Mouse (Mus musculus): ENCODE measurements around the gene Cap1. TPM values are rescaled to one million over a fixed set of nuclear protein-coding genes. Genes with fewer than 3 reads are reported as not detected.
"Not testable (repeated sequence)": the region's sequence is repeated elsewhere in the genome, so short reads cannot be mapped to it uniquely, and the experiment has no call there.

The Cap1 gene
- polyA plus RNA-seq, 1 experiment from 2014 or later, result 80.6 TPM

DNA sequence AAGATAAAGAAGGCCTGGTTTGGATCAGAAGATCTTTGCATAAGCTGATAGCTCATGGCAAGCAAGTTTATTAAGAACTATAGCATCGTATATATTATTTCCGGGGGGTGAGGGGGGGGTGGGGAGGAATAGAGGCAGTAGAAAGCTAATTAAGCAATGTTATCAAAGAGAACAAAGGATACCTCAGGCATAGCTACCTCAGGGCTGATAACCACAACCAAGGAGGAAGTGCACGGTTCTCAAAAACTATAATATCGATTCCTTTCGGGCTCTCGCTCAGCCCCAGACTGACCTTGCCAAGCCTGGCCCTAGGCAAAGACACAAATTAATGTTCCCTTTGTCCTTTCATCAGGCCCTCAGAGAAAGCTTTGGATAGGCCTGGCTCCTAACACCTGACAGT, 56.5 kb downstream of the Cap1 start:
- no peak for TF ChIP-seq CTCF (IDR thresholded peaks at IDR 0.05; ENCODE audit: low read depth)
- 87% methylated on average over 6 of the region's 6 CpGs for WGBS

GRCm38 (mm10) chr4:122827651-122828050, 58.2 kb downstream of the Cap1 start:
- DNase-seq (no peak), ATAC-seq (ENCODE audit: insufficient read depth) (no peak)
- TF ChIP-seq CTCF (IDR thresholded peaks at IDR 0.05; ENCODE audit: low read depth), result no peak
- Histone ChIP-seq H3K4me2 (no peak overlapping the region), H3K4me3 (ENCODE audit: low read depth, low read length) (no peak overlapping the region), H3K36me3 (ENCODE audit: insufficient read depth) (no peaks in the 10 kb centered on the region), H3K9me3 (ENCODE audit: low read depth, low read length) (no peaks in the 10 kb centered on the region), H3K27ac (ENCODE audit: low read depth) (no peak overlapping the region), H3K4me1 (ENCODE audit: insufficient read depth) (no peaks in the 10 kb centered on the region), H3K9ac (no peak overlapping the region), H3K27me3 (ENCODE audit: insufficient read depth, low read length) (no peaks in the 10 kb centered on the region)

More for the DNA sequence above, 56.5 kb downstream of the Cap1 start:
- no peaks in the 10 kb centered on the region for H3K9me3 ChIP-seq (ENCODE audit: low read depth, low read length)
- ATAC-seq (ENCODE audit: insufficient read depth) (no peak), DNase-seq (no peak)
- no peak overlapping the region for H3K4me2 ChIP-seq
- no peak overlapping the region for H3K9ac ChIP-seq
- H3K27ac ChIP-seq (ENCODE audit: low read depth), result no peak overlapping the region
- no peak overlapping the region for H3K4me3 ChIP-seq (ENCODE audit: low read depth, low read length)
- H3K27me3 ChIP-seq (ENCODE audit: insufficient read depth, low read length), result no peaks in the 10 kb centered on the region
- H3K4me1 ChIP-seq (ENCODE audit: insufficient read depth), result no peaks in the 10 kb centered on the region
- H3K36me3 ChIP-seq (ENCODE audit: insufficient read depth), result no peaks in the 10 kb centered on the region

DNA sequence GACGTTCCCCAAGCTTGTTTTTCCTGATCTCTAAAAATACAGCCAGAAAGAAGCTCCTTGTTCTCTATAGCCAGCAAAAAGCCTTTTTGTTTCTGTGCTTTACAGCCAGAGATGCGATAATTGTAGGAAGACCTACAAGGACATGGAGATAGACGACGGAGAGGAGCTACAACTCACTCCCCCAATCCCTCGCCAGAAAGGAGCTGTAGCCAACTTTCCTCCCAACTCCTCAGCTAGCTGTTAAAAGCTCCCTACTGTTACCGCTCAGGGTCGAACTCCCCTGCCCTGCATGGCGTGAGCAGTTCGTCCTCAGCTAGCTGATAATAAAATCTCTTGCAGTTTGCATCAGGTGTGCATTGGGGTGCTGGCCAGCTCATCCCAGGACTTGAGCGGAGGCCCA, 64.9 kb downstream of the Cap1 start:
- not testable (repeated sequence) for H3K4me1 ChIP-seq (ENCODE audit: insufficient read depth); DNase-seq; H3K9ac ChIP-seq; ATAC-seq (ENCODE audit: insufficient read depth); H3K4me2 ChIP-seq; H3K9me3 ChIP-seq (ENCODE audit: low read depth, low read length); H3K4me3 ChIP-seq (ENCODE audit: low read depth, low read length); H3K27ac ChIP-seq (ENCODE audit: low read depth); H3K27me3 ChIP-seq (ENCODE audit: insufficient read depth, low read length); H3K36me3 ChIP-seq (ENCODE audit: insufficient read depth)
- WGBS, result 28% methylated on average over 10 of the region's 10 CpGs

GRCm38 (mm10) chr4:122816202-122816601, 69.7 kb downstream of the Cap1 start:
- WGBS, result 60% methylated on average over 1 of the region's 1 CpGs
- no peak overlapping the region for H3K9ac ChIP-seq
- DNase-seq (no peak), ATAC-seq (ENCODE audit: insufficient read depth) (no peak)
- TF ChIP-seq CTCF (IDR thresholded peaks at IDR 0.05; ENCODE audit: low read depth), result no peak
- H3K4me2 ChIP-seq, result no peak overlapping the region
- H3K4me3 ChIP-seq (ENCODE audit: low read depth, low read length), result no peak overlapping the region
- no peaks in the 10 kb centered on the region for H3K27me3 ChIP-seq (ENCODE audit: insufficient read depth, low read length)
- no peak overlapping the region for H3K27ac ChIP-seq (ENCODE audit: low read depth)
- no peaks in the 10 kb centered on the region for H3K36me3 ChIP-seq (ENCODE audit: insufficient read depth)
- no peaks in the 10 kb centered on the region for H3K4me1 ChIP-seq (ENCODE audit: insufficient read depth)
- no peaks in the 10 kb centered on the region for H3K9me3 ChIP-seq (ENCODE audit: low read depth, low read length)

DNA sequence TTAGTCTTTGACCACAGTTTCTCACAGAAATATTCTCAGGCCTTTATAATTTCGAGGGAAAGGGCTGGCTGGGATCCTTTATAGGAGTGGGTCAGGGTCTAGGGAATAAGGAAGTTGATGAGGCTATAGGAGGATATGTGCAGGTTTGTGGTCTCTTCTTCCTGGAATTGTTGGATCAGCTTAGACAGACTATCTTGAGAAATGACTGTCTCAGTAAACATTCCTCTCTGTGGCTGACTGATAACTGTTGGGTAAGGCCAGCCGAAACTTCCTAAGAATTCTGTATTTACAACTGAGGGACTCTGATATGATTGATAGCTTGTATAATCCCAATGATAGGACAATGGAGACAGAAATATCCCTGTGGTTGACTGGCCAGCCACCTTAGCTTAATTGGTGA, 74.0 kb downstream of the Cap1 start:
- Histone ChIP-seq H3K27ac (ENCODE audit: low read depth) (no peak overlapping the region), H3K27me3 (ENCODE audit: insufficient read depth, low read length) (no peaks in the 10 kb centered on the region), H3K9ac (no peak overlapping the region), H3K4me3 (ENCODE audit: low read depth, low read length) (no peak overlapping the region), H3K4me1 (ENCODE audit: insufficient read depth) (no peaks in the 10 kb centered on the region), H3K9me3 (ENCODE audit: low read depth, low read length) (no peaks in the 10 kb centered on the region), H3K36me3 (ENCODE audit: insufficient read depth) (no peaks in the 10 kb centered on the region), H3K4me2 (no peak overlapping the region)
- WGBS, result 46% methylated on average over 2 of the region's 2 CpGs
- no peak for TF ChIP-seq CTCF (IDR thresholded peaks at IDR 0.05; ENCODE audit: low read depth)
- ATAC-seq (ENCODE audit: insufficient read depth) (no peak), DNase-seq (no peak)

- no peak overlapping the region for H3K4me2 ChIP-seq
- H3K27ac ChIP-seq (ENCODE audit: low read depth), result no peak overlapping the region
- DNase-seq (no peak), ATAC-seq (ENCODE audit: insufficient read depth) (no peak)
- 50% methylated on average over 1 of the region's 1 CpGs for WGBS
- no peaks in the 10 kb centered on the region for H3K9me3 ChIP-seq (ENCODE audit: low read depth, low read length)
- TF ChIP-seq CTCF (IDR thresholded peaks at IDR 0.05; ENCODE audit: low read depth), result no peak
- no peaks in the 10 kb centered on the region for H3K4me1 ChIP-seq (ENCODE audit: insufficient read depth)
- no peaks in the 10 kb centered on the region for H3K36me3 ChIP-seq (ENCODE audit: insufficient read depth)
- H3K9ac ChIP-seq, result no peak overlapping the region
- no peaks in the 10 kb centered on the region for H3K27me3 ChIP-seq (ENCODE audit: insufficient read depth, low read length)
- no peak overlapping the region for H3K4me3 ChIP-seq (ENCODE audit: low read depth, low read length)
Measured at GRCm38 (mm10) chr4:122811180-122811579, 74.7 kb downstream of the Cap1 start.

Other genes starting within 250 kb of the Cap1 start
- gene 9530002B09Rik, start 196.8 kb downstream of the Cap1 start, polyA plus RNA-seq (2014; fragmentation: Nextera tagmentation; extraction: Ambion mirVana), result not detected in 2 replicates
- gene Ppt1, start 49.8 kb downstream of the Cap1 start, polyA plus RNA-seq (2014; fragmentation: Nextera tagmentation; extraction: Ambion mirVana), result 61.0 and 65.7 TPM in 2 replicates
- gene Mfsd2a, start 75.1 kb upstream of the Cap1 start, polyA plus RNA-seq (2014; fragmentation: Nextera tagmentation; extraction: Ambion mirVana), result 1.1 and 1.4 TPM in 2 replicates
- gene Mycl, start 109.6 kb upstream of the Cap1 start, polyA plus RNA-seq (2014; fragmentation: Nextera tagmentation; extraction: Ambion mirVana), result 15.2 and 16.5 TPM in 2 replicates
- 16.4 and 20.9 TPM in 2 replicates for gene Trit1, start 130.5 kb upstream of the Cap1 start, polyA plus RNA-seq (2014; fragmentation: Nextera tagmentation; extraction: Ambion mirVana)
- 0.70 and 0.79 TPM in 2 replicates for gene Bmp8b, start 219.1 kb upstream of the Cap1 start, polyA plus RNA-seq (2014; fragmentation: Nextera tagmentation; extraction: Ambion mirVana)
- not detected in 2 replicates for gene Oxct2b, start 230.2 kb upstream of the Cap1 start, polyA plus RNA-seq (2014; fragmentation: Nextera tagmentation; extraction: Ambion mirVana)

All from lung, embryonic 14.5 days (tissue).